Mouse (Mus musculus) heart, adult 2 months (tissue): Measurements from ENCODE around the gene Rnf225. TPM values are rescaled to one million over a fixed set of nuclear protein-coding genes. Genes with fewer than 3 reads are reported as not detected.
"Not testable (repeated sequence)": the region's sequence is repeated elsewhere in the genome, so short reads cannot be mapped to it uniquely, and the experiment has no call there.

ENCODE experiments used
- DNase-seq, 2 experiments: peaks; one replicate each; pipeline ENCODE4 v3.0.0; 2021
- H3K27ac ChIP-seq: fragments of 200-600 bp; 2 replicates; pipeline ENCODE4 v1.8.1; 2022
- H3K27me3 ChIP-seq: fragments of 200-500 bp; 2 replicates; pipeline ENCODE4 v1.6.1; 2012; ENCODE audit warnings: mild to moderate bottlenecking, low read length, inconsistent platforms, mixed read lengths; ENCODE audit not compliant: control insufficient read depth, insufficient read depth
- H3K36me3 ChIP-seq: fragments of 200-500 bp; 2 replicates; pipeline ENCODE4 v1.6.1; 2012; ENCODE audit warnings: low read length, inconsistent platforms; ENCODE audit not compliant: control insufficient read depth, insufficient read depth
- H3K4me1 ChIP-seq: fragments of 200-500 bp; 2 replicates; pipeline ENCODE4 v1.6.1; 2011; ENCODE audit warnings: low read length; ENCODE audit not compliant: control insufficient read depth, insufficient read depth
- H3K4me3 ChIP-seq: fragments of 200-600 bp; 2 replicates; pipeline ENCODE4 v1.8.1; 2022
- H3K79me2 ChIP-seq: fragments of 200-500 bp; replicated peaks from 2 replicates; pipeline ENCODE4 v1.6.1; 2012; ENCODE audit warnings: mild to moderate bottlenecking, inconsistent platforms, low read length, moderate library complexity, mixed read lengths; ENCODE audit not compliant: control insufficient read depth, insufficient read depth
- H3K9ac ChIP-seq: fragments of 200-500 bp; 2 replicates; pipeline ENCODE4 v1.6.1; 2012; ENCODE audit warnings: low read depth, mild to moderate bottlenecking, control low read depth, inconsistent platforms, low read length, mixed read lengths
- CTCF ChIP-seq: fragments of 200-600 bp; IDR thresholded peaks from 2 replicates; pipeline ENCODE4 v1.8.1; 2022; ENCODE audit warnings: antibody characterized with exemption, mild to moderate bottlenecking, moderate library complexity
- EP300 ChIP-seq: fragments of 200-500 bp; IDR thresholded peaks from 2 replicates; pipeline ENCODE4 v1.6.1; 2011; ENCODE audit warnings: low read depth, low read length, control low read depth; ENCODE audit not compliant: insufficient read depth
- POLR2A ChIP-seq: fragments of 200-500 bp; IDR thresholded peaks from 2 replicates; pipeline ENCODE4 v1.6.1; 2011; ENCODE audit warnings: mild to moderate bottlenecking, low read depth, low read length, control low read depth; ENCODE audit not compliant: insufficient read depth
- WGBS: fragments of 180-500 bp; shearing (Covaris S2); methylation state at CpG from one replicate; pipeline ENCODE4 v1.1.7; 2018; 5-methylcytosine and 5-hydroxymethylcytosine counted together
- intact Hi-C: fragments of 180-260 bp; cut with DNase I; formaldehyde crosslinking; loops from one replicate; pipeline ENCODE4 v1.15.1; 2025
- long read RNA-seq: library from polyadenylated mRNA; stranded (forward); transcript quantifications from one replicate; pipeline ENCODE4 v2.0.0, GENCODE M21; 2021
- polyA plus RNA-seq: library from polyadenylated mRNA; depleted of rRNA; stranded (reverse); fragments of >200 nt; gene quantifications from 2 replicates; pipeline ENCODE4 v1.2.3, GENCODE M21; 2012; rRNA removed
- total RNA-seq, 2 experiments: library from RNA; stranded (reverse); gene quantifications; 2 replicates each; pipeline ENCODE4 v1.2.3; 2021

The Rnf225 gene
- total RNA-seq: under 1 TPM; 0.18 to 0.23 TPM
- polyA plus RNA-seq: 0.12 and 0.14 TPM in 2 replicates
- long read RNA-seq: 0 reads

GRCm38 (mm10) chr7:12927191-12927680 is at the start of gene Rnf225:
Rnf225 (plus strand) TSS chr7:12927416.
- Histone ChIP-seq H3K4me1 (peaks cover 5% of the 10 kb centered on the region), H3K9ac (peak within 1 kb of the TSS; percentile 48; the same call in 1 of the 2 replicates), H3K36me3 (peaks cover 13% of the 10 kb centered on the region), H3K4me3 (peak within 1 kb of the TSS; percentile 23), H3K79me2 (no peaks in the 10 kb centered on the region), H3K27me3 (no peaks in the 10 kb centered on the region), H3K27ac (no peak within 1 kb of the TSS)
- intact Hi-C loops: loop anchor here (2.0 kb wide), 1 partner anchor 22 kb away; no protein-coding TSS in a partner anchor
- TF ChIP-seq CTCF (no peak), POLR2A (0 out of 2 replicates have a peak, but pooled peaks have one; percentile 17), EP300 (no peak)
- WGBS: 48% methylated on average over 8 of the region's 8 CpGs
- no peak for DNase-seq

- peaks cover 2% of the 10 kb centered on the region; the same call in 1 of the 2 replicates for H3K4me1 ChIP-seq
- no peaks in the 10 kb centered on the region for H3K27me3 ChIP-seq
- H3K27ac ChIP-seq: no peak overlapping the region
- H3K4me3 ChIP-seq: no peak overlapping the region
- no peak for TF ChIP-seq EP300
- no peak for TF ChIP-seq CTCF
- TF ChIP-seq POLR2A: no peak
- intact Hi-C loops: loop anchor here (2.0 to 5.0 kb wide), 4 partner anchors 45 to 403 kb away; partner anchors contain the start of genes Lig1, Mzf1, Zfp110 and Zfp606
- H3K36me3 ChIP-seq: 0 out of 2 replicates have a peak, but pooled peaks cover 1% of the 10 kb centered on the region
- no peak overlapping the region for H3K9ac ChIP-seq
- no peaks in the 10 kb centered on the region; the same call in 1 of the 2 replicates for H3K79me2 ChIP-seq
- no peak for DNase-seq
These were observed 47.2 kb upstream of the Rnf225 start for GRCm38 (mm10) chr7:12880036-12880435.

GRCm38 (mm10) chr7:12880497-12880896 is 46.7 kb upstream of the Rnf225 start:
- WGBS: 44% methylated on average over 8 of the region's 8 CpGs
- H3K4me1 ChIP-seq, H3K27me3 ChIP-seq, DNase-seq, H3K9ac ChIP-seq, H3K36me3 ChIP-seq, H3K79me2 ChIP-seq: not testable (repeated sequence)
- peak overlapping the region; percentile 18; the same call in 1 of the 2 replicates for H3K27ac ChIP-seq
- peak overlapping the region; percentile 79 for H3K4me3 ChIP-seq
- intact Hi-C loops: loop anchor here (2.0 to 5.0 kb wide), 4 partner anchors 46 to 403 kb away; partner anchors contain the start of genes Lig1, Mzf1, Zfp110 and Zfp606

GRCm38 (mm10) chr7:12880911-12881660 is 46.1 kb upstream of the Rnf225 start, which contains the start of gene Zfp128:
Zfp128 (plus strand) TSS chr7:12881177.
- under 1% methylated on average over 35 of the region's 35 CpGs for WGBS

GRCm38 (mm10) chr7:12886563-12887266 is 40.5 kb upstream of the Rnf225 start:
- intact Hi-C loops: no loop called here
- H3K4me1 ChIP-seq: peaks cover 2% of the 10 kb centered on the region; the same call in 1 of the 2 replicates
- peaks cover 3% of the 10 kb centered on the region; the same call in 1 of the 2 replicates for H3K36me3 ChIP-seq

More at GRCm38 (mm10) chr7:12880911-12881660, 46.1 kb upstream of the Rnf225 start, which contains the start of gene Zfp128:
- DNase-seq: peak; percentile 93 to 95
- Histone ChIP-seq H3K27me3 (no peaks in the 10 kb centered on the region), H3K36me3 (0 out of 2 replicates have a peak, but pooled peaks cover 1% of the 10 kb centered on the region), H3K4me3 (peak within 1 kb of the TSS; percentile 79), H3K79me2 (no peaks in the 10 kb centered on the region; the same call in 1 of the 2 replicates), H3K27ac (peak within 1 kb of the TSS; percentile 87), H3K4me1 (peaks cover 2% of the 10 kb centered on the region; the same call in 1 of the 2 replicates), H3K9ac (peak within 1 kb of the TSS; percentile 73)
- TF ChIP-seq EP300 (no peak), POLR2A (peak; percentile 75), CTCF (peak; percentile 50)
- intact Hi-C loops: loop anchor here (1.0 to 5.0 kb wide), 5 partner anchors 16 to 404 kb away; partner anchors contain the start of genes Lig1, Mzf1, Zfp110 and Zfp606

More at GRCm38 (mm10) chr7:12886563-12887266, 40.5 kb upstream of the Rnf225 start:
- no peak for TF ChIP-seq CTCF
- TF ChIP-seq EP300: no peak
- TF ChIP-seq POLR2A: no peak
- 90% methylated on average over 12 of the region's 12 CpGs for WGBS
- H3K27me3 ChIP-seq: no peaks in the 10 kb centered on the region
- DNase-seq: no peak
- H3K27ac ChIP-seq: no peak overlapping the region
- H3K9ac ChIP-seq: no peak overlapping the region
- no peak overlapping the region for H3K4me3 ChIP-seq
- no peaks in the 10 kb centered on the region; the same call in 1 of the 2 replicates for H3K79me2 ChIP-seq
